Comparison of ENCODE assay signal across 17 mouse cellular contexts in genomic region chr8:85405418-85405817, GRCm38 (mm10). TPM values are rescaled to one million over a fixed set of nuclear protein-coding genes. Genes with fewer than 3 reads are reported as not detected.
DNase-seq lines count a peak whose midpoint lies in the region; ATAC-seq and TF ChIP-seq lines count a peak whose summit lies in the region.
"Had no signal": no experiment of that assay in that cellular context is flagged by ENCODE, and none has a peak within 500 bp of the region (broad histone marks: within the 10 kb centered on the region; RNA-seq: fewer than 3 reads in every experiment).

No protein-coding gene starts in this region.

- no peak overlapping the region for H3K4me2 ChIP-seq in forebrain, postnatal 0 days (ENCODE audit: low read depth)
- no peak overlapping the region for H3K4me2 ChIP-seq in forebrain, embryonic 11.5 days (ENCODE audit: low read depth, low read length, severe bottlenecking)
- H3K4me2 ChIP-seq in hindbrain, embryonic 14.5 days (replicated peaks): no peak overlapping the region
- H3K4me2 ChIP-seq: embryonic facial prominence, embryonic 15.5 days; limb, embryonic 12.5 days had no signal

- no peaks in the 10 kb centered on the region for H3K27me3 ChIP-seq in forebrain, postnatal 0 days (ENCODE audit: insufficient read depth, low read length)
- no peaks in the 10 kb centered on the region for H3K27me3 ChIP-seq in forebrain, embryonic 11.5 days (ENCODE audit: control insufficient read depth, insufficient read depth, low read length)
- no peaks in the 10 kb centered on the region for H3K27me3 ChIP-seq in hindbrain, embryonic 10.5 days (ENCODE audit: insufficient read depth, poor library complexity, severe bottlenecking)
- H3K27me3 ChIP-seq in hindbrain, embryonic 14.5 days (ENCODE audit: control insufficient read depth, insufficient read depth, low read length): no peaks in the 10 kb centered on the region
- H3K27me3 ChIP-seq: embryonic facial prominence, embryonic 15.5 days; limb, embryonic 12.5 days had no signal

- H3K4me1 ChIP-seq in forebrain, postnatal 0 days (ENCODE audit: insufficient read depth): no peaks in the 10 kb centered on the region
- no peaks in the 10 kb centered on the region for H3K4me1 ChIP-seq in forebrain, embryonic 11.5 days (replicated peaks; ENCODE audit: control insufficient read depth, insufficient read depth, low read length)
- peaks cover 12% of the 10 kb centered on the region for H3K4me1 ChIP-seq in hindbrain, embryonic 10.5 days (replicated peaks)
- H3K4me1 ChIP-seq in hindbrain, embryonic 14.5 days (replicated peaks; ENCODE audit: control insufficient read depth, insufficient read depth, low read length): no peaks in the 10 kb centered on the region
- H3K4me1 ChIP-seq: embryonic facial prominence, embryonic 15.5 days; limb, embryonic 12.5 days had no signal

- peak; percentile 66; the same call in 1 of the 2 replicates for ATAC-seq in forebrain, postnatal 0 days
- no peak for ATAC-seq in forebrain, embryonic 11.5 days (replicated peaks; ENCODE audit: low FRiP score)
- no peak for ATAC-seq in hindbrain, embryonic 14.5 days (ENCODE audit: low FRiP score)

- 50% methylated on average over 3 of the region's 3 CpGs for WGBS in forebrain, postnatal 0 days
- WGBS in forebrain, embryonic 11.5 days: 65% methylated on average over 3 of the region's 3 CpGs
- 54% methylated on average over 3 of the region's 3 CpGs for WGBS in hindbrain, embryonic 10.5 days
- 45% methylated on average over 3 of the region's 3 CpGs for WGBS in hindbrain, embryonic 14.5 days

- H3K4me3 ChIP-seq in forebrain, postnatal 0 days (ENCODE audit: low read depth, low read length): no peak overlapping the region
- no peak overlapping the region for H3K4me3 ChIP-seq in forebrain, embryonic 11.5 days (ENCODE audit: low read depth, low read length)
- no peak overlapping the region for H3K4me3 ChIP-seq in hindbrain, embryonic 10.5 days
- no peak overlapping the region for H3K4me3 ChIP-seq in hindbrain, embryonic 14.5 days (replicated peaks; ENCODE audit: low read length)
- H3K4me3 ChIP-seq: embryonic facial prominence, embryonic 15.5 days; left cerebral cortex, adult 2 months; limb, embryonic 12.5 days had no signal

- no peak for DNase-seq in forebrain, postnatal 0 days
- DNase-seq in forebrain, embryonic 11.5 days (ENCODE audit: low spot score): no peak
- DNase-seq in hindbrain, embryonic 10.5 days (ENCODE audit: low spot score): peak; percentile 14
- no peak for DNase-seq in hindbrain, embryonic 14.5 days (ENCODE audit: low spot score)
- peak; percentile 8 for DNase-seq in thymus, postnatal 0 days (ENCODE audit: low spot score)
- no peak for DNase-seq in thymus, postnatal 14 days
- no peak for DNase-seq in urinary bladder, postnatal 10 days (ENCODE audit: low spot score)
- DNase-seq in natural killer cell, adult 2 months (ENCODE audit: low spot score in 2 of 2): no peak
- DNase-seq: adrenal gland, postnatal 36 days; cerebellum, postnatal 25 days; gastrocnemius, postnatal 25 days; kidney, adult 8-10 months; lung, adult 2 months; thymus, postnatal 4 days had no signal

- H3K27ac ChIP-seq in forebrain, postnatal 0 days (ENCODE audit: low read depth, low read length): no peak overlapping the region
- no peak overlapping the region for H3K27ac ChIP-seq in forebrain, embryonic 11.5 days (ENCODE audit: low read depth, low read length)
- H3K27ac ChIP-seq in hindbrain, embryonic 10.5 days: peak overlapping the region; percentile 51
- no peak overlapping the region for H3K27ac ChIP-seq in hindbrain, embryonic 14.5 days
- H3K27ac ChIP-seq: embryonic facial prominence, embryonic 15.5 days; left cerebral cortex, adult 2 months; limb, embryonic 12.5 days had no signal

- H3K9me3 ChIP-seq in forebrain, postnatal 0 days (ENCODE audit: low read length): no peaks in the 10 kb centered on the region
- no peaks in the 10 kb centered on the region for H3K9me3 ChIP-seq in forebrain, embryonic 11.5 days (ENCODE audit: control insufficient read depth, low read length)
- H3K9me3 ChIP-seq in hindbrain, embryonic 10.5 days: no peaks in the 10 kb centered on the region
- no peaks in the 10 kb centered on the region for H3K9me3 ChIP-seq in hindbrain, embryonic 14.5 days (ENCODE audit: control insufficient read depth, low read length)
- H3K9me3 ChIP-seq: embryonic facial prominence, embryonic 15.5 days; limb, embryonic 12.5 days had no signal

- peaks cover 10% of the 10 kb centered on the region; the same call in 1 of the 2 replicates for H3K36me3 ChIP-seq in forebrain, postnatal 0 days (ENCODE audit: insufficient read depth)
- H3K36me3 ChIP-seq in forebrain, embryonic 11.5 days (ENCODE audit: control insufficient read depth, insufficient read depth, low read length): no peaks in the 10 kb centered on the region
- peaks cover 16% of the 10 kb centered on the region; the same call in 1 of the 2 replicates for H3K36me3 ChIP-seq in hindbrain, embryonic 10.5 days
- H3K36me3 ChIP-seq in hindbrain, embryonic 14.5 days (replicated peaks; ENCODE audit: control insufficient read depth, insufficient read depth): peaks cover 9% of the 10 kb centered on the region; the same call in 1 of the 2 replicates
- H3K36me3 ChIP-seq: embryonic facial prominence, embryonic 15.5 days had no signal

- no peak overlapping the region for H3K9ac ChIP-seq in forebrain, postnatal 0 days
- H3K9ac ChIP-seq in forebrain, embryonic 11.5 days (ENCODE audit: low read length): no peak overlapping the region
- H3K9ac ChIP-seq in hindbrain, embryonic 14.5 days: no peak overlapping the region
- H3K9ac ChIP-seq: embryonic facial prominence, embryonic 15.5 days; limb, embryonic 12.5 days had no signal

- TF ChIP-seq CTCF in forebrain, postnatal 0 days (IDR thresholded peaks at IDR 0.05; ENCODE audit: low read depth): no peak

RNA-seq across cellular contexts. Expression of gene Mylk3, which starts 19.3 kb away (rescaled TPM):
- total RNA-seq in forebrain, postnatal 0 days (2014; rRNA removed): 0.15 and 0.67 TPM in 2 replicates
- polyA plus RNA-seq in forebrain, postnatal 0 days (2015; fragmentation: Nextera tagmentation; extraction: Ambion mirVana): 0.21 and 0.29 TPM in 2 replicates
- polyA plus RNA-seq in forebrain, embryonic 11.5 days (2014; fragmentation: Nextera tagmentation; extraction: Ambion mirVana): 1.2 and 1.7 TPM in 2 replicates
- polyA plus RNA-seq in hindbrain, embryonic 10.5 days (2016; fragmentation: Nextera tagmentation; extraction: Ambion mirVana): 1.2 and 1.3 TPM in 2 replicates
- polyA plus RNA-seq in hindbrain, embryonic 14.5 days (2014; fragmentation: Nextera tagmentation; extraction: Ambion mirVana): 0.25 and 0.27 TPM in 2 replicates
- 0.20 and 0.44 TPM in 2 replicates for polyA plus RNA-seq in thymus, postnatal 0 days (2015; fragmentation: Nextera tagmentation; extraction: Ambion mirVana)

RNA-seq across cellular contexts. Expression of gene 4921524J17Rik, which starts 27.2 kb away (rescaled TPM):
- total RNA-seq in forebrain, postnatal 0 days (2014; rRNA removed): 40.1 and 48.2 TPM in 2 replicates
- 75.7 and 90.3 TPM in 2 replicates for polyA plus RNA-seq in forebrain, postnatal 0 days (2015; fragmentation: Nextera tagmentation; extraction: Ambion mirVana)
- 40.1 and 48.2 TPM in 2 replicates for polyA plus RNA-seq in forebrain, embryonic 11.5 days (2014; fragmentation: Nextera tagmentation; extraction: Ambion mirVana)
- 39.8 and 42.9 TPM in 2 replicates for polyA plus RNA-seq in hindbrain, embryonic 10.5 days (2016; fragmentation: Nextera tagmentation; extraction: Ambion mirVana)
- polyA plus RNA-seq in hindbrain, embryonic 14.5 days (2014; fragmentation: Nextera tagmentation; extraction: Ambion mirVana): 35.7 and 46.9 TPM in 2 replicates
- 57.4 and 58.7 TPM in 2 replicates for polyA plus RNA-seq in thymus, postnatal 0 days (2015; fragmentation: Nextera tagmentation; extraction: Ambion mirVana)

Comparison
In these comparisons a context has a peak if more than half of its experiments do, and no peak if none do; other contexts are left out.
1. DNase-seq: peak in hindbrain, embryonic 10.5 days (single experiment) and thymus, postnatal 0 days (single experiment); none in forebrain, postnatal 0 days (single experiment), forebrain, embryonic 11.5 days (single experiment), hindbrain, embryonic 14.5 days (single experiment), thymus, postnatal 14 days (single experiment), urinary bladder, postnatal 10 days (single experiment) and natural killer cell, adult 2 months (0 of 2).